Mouse (Mus musculus): ENCODE results near the gene Ppp2ca. TPM values are rescaled to one million over a fixed set of nuclear protein-coding genes. Genes with fewer than 3 reads are reported as not detected.
"Not testable (repeated sequence)": the region's sequence is repeated elsewhere in the genome, so short reads cannot be mapped to it uniquely, and the experiment has no call there.

Ppp2ca gene
- polyA plus RNA-seq, 1 experiment from 2014 or later, result 112 TPM

DNA sequence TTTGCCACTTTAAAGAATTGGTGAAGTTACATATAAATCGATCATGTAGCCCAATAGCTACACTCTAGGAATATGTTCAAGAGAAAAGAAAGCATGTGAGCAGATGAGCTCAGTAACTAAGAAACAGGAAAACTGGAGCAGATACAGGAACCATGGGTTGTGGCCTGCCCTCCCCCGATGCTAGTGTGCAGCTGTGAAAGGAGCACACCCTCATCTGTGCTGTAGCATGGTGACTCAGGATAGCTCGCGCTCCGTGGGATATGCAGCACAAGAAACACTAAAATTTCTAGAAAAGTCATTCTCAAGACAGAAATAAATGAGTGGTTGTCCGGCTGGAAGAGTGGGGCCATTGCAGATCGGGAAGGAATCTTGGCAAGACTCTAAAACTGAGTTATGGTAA, 18.7 kb downstream of the Ppp2ca start:
- Histone ChIP-seq H3K27me3 (ENCODE audit: control insufficient read depth, insufficient read depth, low read length) (no peaks in the 10 kb centered on the region), H3K9me3 (ENCODE audit: control insufficient read depth, low read length) (no peaks in the 10 kb centered on the region; the same call in 1 of the 2 replicates), H3K4me2 (ENCODE audit: low read depth, severe bottlenecking) (no peak overlapping the region), H3K9ac (ENCODE audit: low read length) (no peak overlapping the region), H3K4me1 (ENCODE audit: control insufficient read depth, insufficient read depth, low read length) (no peaks in the 10 kb centered on the region), H3K4me3 (ENCODE audit: low read depth, low read length) (no peak overlapping the region), H3K36me3 (ENCODE audit: control insufficient read depth, insufficient read depth, low read length) (peaks cover 46% of the 10 kb centered on the region), H3K27ac (replicated peaks; ENCODE audit: low read depth, low read length) (no peak overlapping the region)
- WGBS, result 96% methylated on average over 7 of the region's 7 CpGs
- DNase-seq (ENCODE audit: low spot score) (no peak), ATAC-seq (ENCODE audit: insufficient number of reproducible peaks, low FRiP score, low TSS enrichment, low read depth) (no peak)

DNA sequence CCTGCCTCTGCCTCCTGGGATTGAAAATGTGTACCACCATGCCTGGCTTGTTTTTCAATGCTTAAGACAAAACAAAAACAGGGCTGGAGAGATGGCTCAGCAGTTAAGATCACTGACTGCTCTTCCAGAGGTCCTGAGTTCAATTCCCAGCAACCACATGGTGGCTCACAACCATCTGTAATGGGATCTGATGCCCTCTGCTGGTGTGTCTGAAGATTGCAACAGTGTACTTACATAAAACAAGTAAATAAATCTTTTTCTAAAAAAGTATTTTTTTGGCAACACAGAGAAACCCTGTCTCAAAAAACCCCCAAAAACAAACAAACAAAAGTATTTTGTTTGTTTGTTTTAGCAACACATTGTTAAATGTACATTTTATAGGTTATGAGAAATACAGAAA, 21.9 kb downstream of the Ppp2ca start:
- H3K36me3 ChIP-seq (ENCODE audit: control insufficient read depth, insufficient read depth, low read length), result peaks cover 51% of the 10 kb centered on the region
- H3K9me3 ChIP-seq (ENCODE audit: control insufficient read depth, low read length); DNase-seq (ENCODE audit: low spot score); ATAC-seq (ENCODE audit: insufficient number of reproducible peaks, low FRiP score, low TSS enrichment, low read depth); H3K4me1 ChIP-seq (ENCODE audit: control insufficient read depth, insufficient read depth, low read length); H3K4me2 ChIP-seq (ENCODE audit: low read depth, severe bottlenecking); H3K27ac ChIP-seq (replicated peaks; ENCODE audit: low read depth, low read length); H3K4me3 ChIP-seq (ENCODE audit: low read depth, low read length); H3K27me3 ChIP-seq (ENCODE audit: control insufficient read depth, insufficient read depth, low read length); H3K9ac ChIP-seq (ENCODE audit: low read length): not testable (repeated sequence)

- no peak overlapping the region for H3K4me2 ChIP-seq (ENCODE audit: low read depth, severe bottlenecking)
- no peaks in the 10 kb centered on the region for H3K4me1 ChIP-seq (ENCODE audit: control insufficient read depth, insufficient read depth, low read length)
- no peak for ATAC-seq (ENCODE audit: insufficient number of reproducible peaks, low FRiP score, low TSS enrichment, low read depth)
- no peak overlapping the region for H3K4me3 ChIP-seq (ENCODE audit: low read depth, low read length)
- no peak for DNase-seq (ENCODE audit: low spot score)
- no peak overlapping the region for H3K9ac ChIP-seq (ENCODE audit: low read length)
- H3K27me3 ChIP-seq (ENCODE audit: control insufficient read depth, insufficient read depth, low read length), result no peaks in the 10 kb centered on the region
- H3K9me3 ChIP-seq (ENCODE audit: control insufficient read depth, low read length), result no peaks in the 10 kb centered on the region; the same call in 1 of the 2 replicates
- H3K27ac ChIP-seq (replicated peaks; ENCODE audit: low read depth, low read length), result no peak overlapping the region
- H3K36me3 ChIP-seq (ENCODE audit: control insufficient read depth, insufficient read depth, low read length), result peaks cover 51% of the 10 kb centered on the region
- WGBS, result 97% methylated on average over 6 of the region's 6 CpGs
Measured at GRCm38 (mm10) chr11:52122045-52122444, 23.6 kb downstream of the Ppp2ca start.

DNA sequence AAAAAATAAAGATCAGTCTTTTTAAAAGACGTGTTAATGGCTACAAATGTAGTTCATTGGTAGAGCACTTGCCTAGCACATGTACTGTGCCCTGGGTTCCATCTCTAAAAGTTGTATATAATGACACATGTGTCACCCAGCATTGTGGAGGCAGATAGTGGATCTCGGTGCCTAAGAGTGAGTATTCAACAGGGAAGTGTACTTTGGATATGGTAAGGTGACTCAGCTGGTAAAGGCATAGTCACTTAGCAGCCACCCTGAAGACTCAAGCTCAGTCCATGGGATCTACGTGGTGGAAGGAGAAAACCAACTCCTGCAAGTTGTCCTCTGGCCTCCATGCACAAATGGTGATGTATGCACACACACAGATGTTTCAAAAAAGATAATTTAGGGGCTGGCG, 26.0 kb downstream of the Ppp2ca start:
- H3K4me3 ChIP-seq (ENCODE audit: low read depth, low read length), result no peak overlapping the region
- H3K4me2 ChIP-seq (ENCODE audit: low read depth, severe bottlenecking), result no peak overlapping the region
- no peak overlapping the region for H3K27ac ChIP-seq (replicated peaks; ENCODE audit: low read depth, low read length)
- WGBS, result 93% methylated on average over 4 of the region's 4 CpGs
- DNase-seq (ENCODE audit: low spot score) (no peak), ATAC-seq (ENCODE audit: insufficient number of reproducible peaks, low FRiP score, low TSS enrichment, low read depth) (no peak)
- peaks cover 33% of the 10 kb centered on the region for H3K36me3 ChIP-seq (ENCODE audit: control insufficient read depth, insufficient read depth, low read length)
- H3K27me3 ChIP-seq (ENCODE audit: control insufficient read depth, insufficient read depth, low read length), result no peaks in the 10 kb centered on the region
- H3K9me3 ChIP-seq (ENCODE audit: control insufficient read depth, low read length), result no peaks in the 10 kb centered on the region; the same call in 1 of the 2 replicates
- H3K9ac ChIP-seq (ENCODE audit: low read length), result no peak overlapping the region
- no peaks in the 10 kb centered on the region for H3K4me1 ChIP-seq (ENCODE audit: control insufficient read depth, insufficient read depth, low read length)

GRCm38 (mm10) chr11:52127169-52127568, 28.7 kb downstream of the Ppp2ca start:
- DNase-seq (ENCODE audit: low spot score) (no peak), ATAC-seq (ENCODE audit: insufficient number of reproducible peaks, low FRiP score, low TSS enrichment, low read depth) (no peak)
- Histone ChIP-seq H3K4me2 (ENCODE audit: low read depth, severe bottlenecking) (no peak overlapping the region), H3K9me3 (ENCODE audit: control insufficient read depth, low read length) (no peaks in the 10 kb centered on the region), H3K27ac (replicated peaks; ENCODE audit: low read depth, low read length) (no peak overlapping the region), H3K9ac (ENCODE audit: low read length) (no peak overlapping the region), H3K36me3 (ENCODE audit: control insufficient read depth, insufficient read depth, low read length) (peaks cover 13% of the 10 kb centered on the region), H3K4me3 (ENCODE audit: low read depth, low read length) (no peak overlapping the region), H3K4me1 (ENCODE audit: control insufficient read depth, insufficient read depth, low read length) (no peaks in the 10 kb centered on the region), H3K27me3 (ENCODE audit: control insufficient read depth, insufficient read depth, low read length) (no peaks in the 10 kb centered on the region)
- WGBS, result 58% methylated on average over 3 of the region's 3 CpGs

- no peaks in the 10 kb centered on the region for H3K27me3 ChIP-seq (ENCODE audit: control insufficient read depth, insufficient read depth, low read length)
- ATAC-seq (ENCODE audit: insufficient number of reproducible peaks, low FRiP score, low TSS enrichment, low read depth) (no peak), DNase-seq (ENCODE audit: low spot score) (no peak)
- no peak overlapping the region for H3K4me3 ChIP-seq (ENCODE audit: low read depth, low read length)
- peaks cover 11% of the 10 kb centered on the region for H3K36me3 ChIP-seq (ENCODE audit: control insufficient read depth, insufficient read depth, low read length)
- H3K9me3 ChIP-seq (ENCODE audit: control insufficient read depth, low read length), result no peaks in the 10 kb centered on the region
- 77% methylated on average over 5 of the region's 5 CpGs for WGBS
- no peak overlapping the region for H3K9ac ChIP-seq (ENCODE audit: low read length)
- H3K27ac ChIP-seq (replicated peaks; ENCODE audit: low read depth, low read length), result no peak overlapping the region
- no peak overlapping the region for H3K4me2 ChIP-seq (ENCODE audit: low read depth, severe bottlenecking)
- H3K4me1 ChIP-seq (ENCODE audit: control insufficient read depth, insufficient read depth, low read length), result no peaks in the 10 kb centered on the region
Measured at GRCm38 (mm10) chr11:52127760-52128159, 29.3 kb downstream of the Ppp2ca start.

DNA sequence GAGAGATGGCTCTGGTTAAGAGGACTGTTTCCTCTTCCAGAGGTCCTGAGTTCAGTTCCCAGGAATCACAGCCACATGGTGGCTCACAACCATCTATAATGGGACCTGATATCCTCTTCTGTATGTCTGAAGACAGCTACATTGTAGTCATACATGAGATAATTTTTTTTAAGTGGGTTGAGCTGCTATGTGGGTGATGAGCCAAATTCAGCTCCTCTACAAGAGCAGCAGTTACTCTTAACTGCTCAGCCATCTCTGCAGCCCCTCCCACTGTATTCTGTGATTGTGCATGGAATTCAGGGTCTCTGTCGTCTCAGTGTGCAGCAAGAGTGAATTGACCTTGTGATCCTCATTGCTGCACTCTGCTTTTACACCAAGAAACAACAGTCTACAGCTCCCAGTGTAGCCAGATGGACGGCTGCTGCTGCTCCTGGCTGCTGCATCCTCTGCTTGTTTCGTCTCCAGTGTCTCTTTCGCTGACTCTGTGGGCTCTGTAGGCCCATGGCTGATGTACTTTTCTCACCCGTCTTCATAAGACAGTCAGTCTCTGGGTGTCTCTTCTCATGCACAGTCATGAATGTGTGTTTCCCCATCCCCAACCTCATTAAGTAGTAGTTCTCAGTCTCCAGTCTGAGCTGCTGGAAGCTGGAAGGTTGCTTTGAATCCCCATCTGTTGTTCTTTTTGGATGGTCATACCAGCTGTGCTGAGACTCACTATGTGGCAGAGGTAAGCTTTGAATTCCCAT, 30.0 kb downstream of the Ppp2ca start:
- Histone ChIP-seq H3K4me1 (ENCODE audit: control insufficient read depth, insufficient read depth, low read length) (no peaks in the 10 kb centered on the region), H3K4me3 (ENCODE audit: low read depth, low read length) (no peak overlapping the region), H3K27ac (replicated peaks; ENCODE audit: low read depth, low read length) (no peak overlapping the region), H3K9me3 (ENCODE audit: control insufficient read depth, low read length) (no peaks in the 10 kb centered on the region), H3K4me2 (ENCODE audit: low read depth, severe bottlenecking) (no peak overlapping the region), H3K36me3 (ENCODE audit: control insufficient read depth, insufficient read depth, low read length) (peaks cover 8% of the 10 kb centered on the region), H3K9ac (ENCODE audit: low read length) (no peak overlapping the region), H3K27me3 (ENCODE audit: control insufficient read depth, insufficient read depth, low read length) (no peaks in the 10 kb centered on the region)
- ATAC-seq (ENCODE audit: insufficient number of reproducible peaks, low FRiP score, low TSS enrichment, low read depth) (no peak), DNase-seq (ENCODE audit: low spot score) (no peak)
- WGBS, result 73% methylated on average over 5 of the region's 5 CpGs

- H3K9me3 ChIP-seq (ENCODE audit: control insufficient read depth, low read length), result no peaks in the 10 kb centered on the region
- DNase-seq (ENCODE audit: low spot score) (no peak), ATAC-seq (ENCODE audit: insufficient number of reproducible peaks, low FRiP score, low TSS enrichment, low read depth) (no peak)
- 31% methylated on average over 3 of the region's 3 CpGs for WGBS
- H3K4me3 ChIP-seq (ENCODE audit: low read depth, low read length), result no peak overlapping the region
- H3K27ac ChIP-seq (replicated peaks; ENCODE audit: low read depth, low read length), result no peak overlapping the region
- H3K4me1 ChIP-seq (ENCODE audit: control insufficient read depth, insufficient read depth, low read length), result no peaks in the 10 kb centered on the region
- no peak overlapping the region for H3K9ac ChIP-seq (ENCODE audit: low read length)
- peaks cover 5% of the 10 kb centered on the region; the same call in 1 of the 2 replicates for H3K36me3 ChIP-seq (ENCODE audit: control insufficient read depth, insufficient read depth, low read length)
- no peaks in the 10 kb centered on the region for H3K27me3 ChIP-seq (ENCODE audit: control insufficient read depth, insufficient read depth, low read length)
- no peak overlapping the region for H3K4me2 ChIP-seq (ENCODE audit: low read depth, severe bottlenecking)
Measured at GRCm38 (mm10) chr11:52129171-52129570, 30.7 kb downstream of the Ppp2ca start.
